Mouse (Mus musculus): ENCODE data around the gene Rbfox1. TPM values are rescaled to one million over a fixed set of nuclear protein-coding genes. Genes with fewer than 3 reads are reported as not detected.

Rbfox1 gene
- polyA plus RNA-seq, 1 experiment: not detected

- TF ChIP-seq CTCF (IDR thresholded peaks at IDR 0.05; ENCODE audit: insufficient read depth, low read depth, low read length) (no peak), POLR2A (IDR thresholded peaks at IDR 0.05; ENCODE audit: insufficient read depth, low read depth, low read length) (no peak)
- WGBS: 59% methylated on average over 6 of the region's 6 CpGs
- no peak overlapping the region for H3K4me3 ChIP-seq (ENCODE audit: insufficient read depth, low read depth, low read length)
These were observed 1070.0 kb downstream of the Rbfox1 start for GRCm38 (mm10) chr16:6955102-6955675.

DNA sequence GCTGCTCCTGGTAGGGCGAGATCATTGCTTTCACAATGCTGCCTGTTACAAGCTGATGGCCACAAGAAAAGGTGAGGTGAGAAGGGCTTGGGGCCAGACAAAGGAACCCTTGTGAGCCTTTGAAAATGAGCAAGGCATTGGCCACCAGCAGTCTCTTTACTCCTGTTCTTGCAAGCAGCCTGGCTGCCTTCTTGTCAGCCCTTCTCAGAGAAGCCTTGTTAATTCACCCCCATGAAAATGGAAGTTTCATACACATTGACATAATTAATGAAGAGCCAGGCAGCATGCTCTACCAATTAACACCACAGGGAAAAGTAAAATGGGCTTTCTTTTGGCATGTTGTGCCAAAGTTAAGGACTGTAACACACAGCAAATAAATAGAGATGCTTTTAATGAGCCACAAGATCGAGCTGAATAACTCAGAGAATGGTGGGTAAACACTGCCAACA lies 1076.8 kb downstream of the Rbfox1 start:
- no peak overlapping the region for H3K27ac ChIP-seq (ENCODE audit: insufficient read depth, low read depth, low read length)
- no peak for TF ChIP-seq POLR2A (IDR thresholded peaks at IDR 0.05; ENCODE audit: insufficient read depth, low read depth, low read length)
- TF ChIP-seq CTCF (IDR thresholded peaks at IDR 0.05; ENCODE audit: insufficient read depth, low read depth, low read length): no peak
- H3K4me3 ChIP-seq (ENCODE audit: insufficient read depth, low read depth, low read length): no peak overlapping the region
- peaks cover 7% of the 10 kb centered on the region for H3K4me1 ChIP-seq (ENCODE audit: control insufficient read depth, insufficient read depth, low read length)
- 55% methylated on average over 2 of the region's 2 CpGs for WGBS

More at GRCm38 (mm10) chr16:6955102-6955675, 1070.0 kb downstream of the Rbfox1 start:
- H3K27ac ChIP-seq (ENCODE audit: insufficient read depth, low read depth, low read length): peak overlapping the region; percentile 58; the same call in 1 of the 2 replicates
- H3K4me1 ChIP-seq (ENCODE audit: control insufficient read depth, insufficient read depth, low read length): peaks cover 6% of the 10 kb centered on the region

- Histone ChIP-seq H3K4me1 (ENCODE audit: control insufficient read depth, insufficient read depth, low read length) (peaks cover 7% of the 10 kb centered on the region), H3K27ac (ENCODE audit: insufficient read depth, low read depth, low read length) (no peak overlapping the region), H3K4me3 (ENCODE audit: insufficient read depth, low read depth, low read length) (no peak overlapping the region)
- no peak for TF ChIP-seq POLR2A (IDR thresholded peaks at IDR 0.05; ENCODE audit: insufficient read depth, low read depth, low read length)
- 30% methylated on average over 5 of the region's 5 CpGs for WGBS
These were observed 1077.4 kb downstream of the Rbfox1 start for GRCm38 (mm10) chr16:6962508-6962907.

GRCm38 (mm10) chr16:6963533-6963932 lies 1078.4 kb downstream of the Rbfox1 start:
- 46% methylated on average over 4 of the region's 4 CpGs for WGBS
- H3K27ac ChIP-seq (ENCODE audit: insufficient read depth, low read depth, low read length): peak overlapping the region; percentile 38; the same call in 1 of the 2 replicates
- TF ChIP-seq POLR2A (IDR thresholded peaks at IDR 0.05; ENCODE audit: insufficient read depth, low read depth, low read length) (no peak), CTCF (IDR thresholded peaks at IDR 0.05; ENCODE audit: insufficient read depth, low read depth, low read length) (no peak)

DNA sequence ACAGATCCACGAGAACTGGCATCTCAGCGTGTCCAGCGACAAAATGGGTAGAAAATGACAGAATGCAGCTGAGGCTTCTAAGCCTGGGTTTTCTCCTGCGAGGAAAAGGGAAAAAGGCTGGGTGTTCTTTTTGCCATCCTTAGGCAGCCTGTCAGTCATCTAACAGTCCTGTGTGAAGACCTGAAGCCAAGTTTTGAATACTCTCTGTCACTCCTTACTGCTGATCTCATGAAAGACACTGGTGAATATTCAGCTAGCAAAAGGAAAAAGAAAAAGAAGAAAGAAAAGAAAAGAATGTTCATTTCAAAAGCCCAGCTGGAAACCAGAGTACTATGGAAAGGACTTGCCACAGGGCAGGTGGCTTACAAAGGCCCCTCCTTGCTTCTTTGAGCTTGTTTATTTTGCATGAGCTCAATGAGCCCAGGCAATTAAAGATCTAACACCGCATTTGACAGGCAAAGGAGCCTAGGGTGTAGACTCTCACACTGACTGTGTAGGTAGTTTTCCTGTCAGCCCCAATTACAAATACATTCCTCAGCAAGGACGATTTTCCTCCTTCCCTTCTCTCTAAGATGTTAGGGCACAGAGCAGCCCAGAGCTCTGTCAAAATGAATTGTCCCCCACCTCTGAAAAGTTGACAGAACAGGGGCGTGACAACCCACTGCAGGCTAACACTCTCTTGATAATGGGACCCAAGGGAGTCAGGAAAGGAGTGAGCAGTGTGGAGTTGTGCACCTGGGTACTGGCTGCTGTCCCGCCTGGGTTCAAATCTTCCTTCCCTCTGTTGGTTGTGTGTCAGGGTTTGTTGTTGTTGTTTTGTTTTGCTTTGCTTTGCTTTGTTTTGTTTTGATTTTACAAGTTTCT lies 1079.8 kb downstream of the Rbfox1 start:
- 41% methylated on average over 8 of the region's 8 CpGs for WGBS
- Histone ChIP-seq H3K4me1 (ENCODE audit: control insufficient read depth, insufficient read depth, low read length) (peaks cover 7% of the 10 kb centered on the region), H3K4me3 (ENCODE audit: insufficient read depth, low read depth, low read length) (no peak overlapping the region), H3K27ac (ENCODE audit: insufficient read depth, low read depth, low read length) (no peak overlapping the region)
- no peak for TF ChIP-seq CTCF (IDR thresholded peaks at IDR 0.05; ENCODE audit: insufficient read depth, low read depth, low read length)
- no peak for TF ChIP-seq POLR2A (IDR thresholded peaks at IDR 0.05; ENCODE audit: insufficient read depth, low read depth, low read length)

More at GRCm38 (mm10) chr16:6963533-6963932, 1078.4 kb downstream of the Rbfox1 start:
- no peak overlapping the region for H3K4me3 ChIP-seq (ENCODE audit: insufficient read depth, low read depth, low read length)
- H3K4me1 ChIP-seq (ENCODE audit: control insufficient read depth, insufficient read depth, low read length): peaks cover 7% of the 10 kb centered on the region

GRCm38 (mm10) chr16:6969986-6970385 lies 1084.8 kb downstream of the Rbfox1 start:
- Histone ChIP-seq H3K4me1 (ENCODE audit: control insufficient read depth, insufficient read depth, low read length) (peaks cover 2% of the 10 kb centered on the region; the same call in 1 of the 2 replicates), H3K4me3 (ENCODE audit: insufficient read depth, low read depth, low read length) (no peak overlapping the region), H3K27ac (ENCODE audit: insufficient read depth, low read depth, low read length) (no peak overlapping the region)
- TF ChIP-seq CTCF (IDR thresholded peaks at IDR 0.05; ENCODE audit: insufficient read depth, low read depth, low read length): no peak
- TF ChIP-seq POLR2A (IDR thresholded peaks at IDR 0.05; ENCODE audit: insufficient read depth, low read depth, low read length): no peak
- WGBS: 82% methylated on average over 4 of the region's 4 CpGs

DNA sequence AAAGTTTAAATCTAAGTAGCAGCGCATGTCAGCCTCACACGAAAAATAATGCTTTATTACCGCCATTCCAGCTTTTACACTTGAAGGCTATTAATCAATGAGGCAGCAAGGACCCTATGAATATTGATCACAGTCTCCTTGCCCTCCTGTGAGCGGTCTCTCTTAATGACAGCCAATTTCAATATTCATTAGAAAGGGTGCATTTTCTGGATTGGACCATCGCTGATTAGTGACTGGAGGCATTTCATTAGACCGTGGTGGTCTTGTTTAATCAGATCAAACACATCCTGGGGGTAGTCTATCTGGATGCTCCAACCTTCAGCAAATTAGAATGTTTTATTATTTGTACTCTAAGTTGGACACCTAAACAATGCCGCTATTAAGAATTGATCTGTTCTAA lies 1091.2 kb downstream of the Rbfox1 start:
- Histone ChIP-seq H3K4me1 (ENCODE audit: control insufficient read depth, insufficient read depth, low read length) (no peaks in the 10 kb centered on the region), H3K27ac (ENCODE audit: insufficient read depth, low read depth, low read length) (no peak overlapping the region), H3K4me3 (ENCODE audit: insufficient read depth, low read depth, low read length) (no peak overlapping the region)
- TF ChIP-seq POLR2A (IDR thresholded peaks at IDR 0.05; ENCODE audit: insufficient read depth, low read depth, low read length) (no peak), CTCF (IDR thresholded peaks at IDR 0.05; ENCODE audit: insufficient read depth, low read depth, low read length) (no peak)
- 78% methylated on average over 7 of the region's 7 CpGs for WGBS

DNA sequence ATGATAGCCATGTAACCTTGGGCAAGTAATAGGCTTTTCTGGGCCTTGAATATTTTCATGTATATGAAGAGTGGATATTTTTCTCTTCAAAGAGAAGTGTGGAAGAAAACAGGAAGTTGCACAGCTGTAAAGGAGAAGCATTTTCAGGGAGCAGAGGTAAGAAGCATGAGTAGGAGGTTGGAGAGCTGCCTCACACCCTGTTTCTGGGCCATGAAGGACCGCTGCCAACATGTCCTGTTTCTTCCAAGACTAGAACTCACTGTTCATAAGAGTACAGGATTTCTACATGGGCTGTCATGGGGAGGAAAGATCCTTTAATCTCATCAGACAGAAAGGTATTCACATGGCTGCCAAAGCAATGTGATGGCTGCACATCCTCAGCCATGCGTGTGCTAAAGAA lies 1098.8 kb downstream of the Rbfox1 start:
- no peak overlapping the region for H3K27ac ChIP-seq (ENCODE audit: insufficient read depth, low read depth, low read length)

GRCm38 (mm10) chr16:6986031-6986430 lies 1100.9 kb downstream of the Rbfox1 start:
- no peak overlapping the region for H3K4me3 ChIP-seq (ENCODE audit: insufficient read depth, low read depth, low read length)
- no peaks in the 10 kb centered on the region for H3K4me1 ChIP-seq (ENCODE audit: control insufficient read depth, insufficient read depth, low read length)
- H3K27ac ChIP-seq (ENCODE audit: insufficient read depth, low read depth, low read length): no peak overlapping the region
- no peak for TF ChIP-seq POLR2A (IDR thresholded peaks at IDR 0.05; ENCODE audit: insufficient read depth, low read depth, low read length)
- TF ChIP-seq CTCF (IDR thresholded peaks at IDR 0.05; ENCODE audit: insufficient read depth, low read depth, low read length): no peak

More for the DNA sequence above, 1098.8 kb downstream of the Rbfox1 start:
- Histone ChIP-seq H3K4me3 (ENCODE audit: insufficient read depth, low read depth, low read length) (no peak overlapping the region), H3K4me1 (ENCODE audit: control insufficient read depth, insufficient read depth, low read length) (no peaks in the 10 kb centered on the region)
- no peak for TF ChIP-seq POLR2A (IDR thresholded peaks at IDR 0.05; ENCODE audit: insufficient read depth, low read depth, low read length)
- no peak for TF ChIP-seq CTCF (IDR thresholded peaks at IDR 0.05; ENCODE audit: insufficient read depth, low read depth, low read length)
- 94% methylated on average over 2 of the region's 2 CpGs for WGBS

All from olfactory bulb, adult 2 months (tissue).